Mouse (Mus musculus) heart, embryonic 16.5 days (tissue): ENCODE measurements at regions not wholly inside any gene's neighbourhood (a gene's known extent, or its start where the extent isn't known, plus 50 kb on each side); places are given as distances from the start of the nearest gene placed in this dataset.

ENCODE experiments used
- ATAC-seq: fragments of 200-750 bp; cut with Nextera tagmentation; replicated peaks from 2 replicates; pipeline ENCODE4 v1.8.0; 2017; ENCODE audit warnings: moderate number of reproducible peaks; ENCODE audit not compliant: insufficient read depth, low FRiP score; ENCODE audit errors: extremely low read depth
- H3K27ac ChIP-seq: fragments of 300-500 bp; sonication (generic); 2 replicates; pipeline ENCODE4 v1.5.1; 2014; ENCODE audit warnings: mild to moderate bottlenecking, low read length, control low read depth, moderate library complexity
- H3K27me3 ChIP-seq: fragments of 300-500 bp; sonication (generic); 2 replicates; pipeline ENCODE4 v1.6.1; 2014; ENCODE audit warnings: low read length, mixed read lengths; ENCODE audit not compliant: control insufficient read depth, insufficient read depth
- H3K36me3 ChIP-seq: fragments of 300-500 bp; sonication (generic); 2 replicates; pipeline ENCODE4 v1.6.1; 2014; ENCODE audit not compliant: control insufficient read depth, insufficient read depth
- H3K4me1 ChIP-seq: fragments of 300-500 bp; sonication (generic); 2 replicates; pipeline ENCODE4 v1.6.1; 2014; ENCODE audit warnings: low read length, mixed read lengths; ENCODE audit not compliant: control insufficient read depth, insufficient read depth
- H3K4me2 ChIP-seq: fragments of 300-500 bp; sonication (generic); 2 replicates; pipeline ENCODE4 v1.6.1; 2014; ENCODE audit warnings: low read depth, mild to moderate bottlenecking, control low read depth, low read length
- H3K4me3 ChIP-seq: fragments of 300-500 bp; sonication (generic); 2 replicates; pipeline ENCODE4 v1.5.1; 2014; ENCODE audit warnings: mild to moderate bottlenecking, control low read depth, low read length
- H3K9ac ChIP-seq: fragments of 300-500 bp; sonication (generic); 2 replicates; pipeline ENCODE4 v1.6.1; 2014; ENCODE audit warnings: low read length, control low read depth
- H3K9me3 ChIP-seq: fragments of 300-500 bp; sonication (generic); replicated peaks from 2 replicates; pipeline ENCODE4 v1.6.1; 2016; ENCODE audit warnings: low read length; ENCODE audit not compliant: control insufficient read depth
- WGBS: fragments of 180-500 bp; shearing (Covaris S2); extraction: QIAGEN DNeasy Blood & Tissue Kit; methylation state at CpG from one replicate; pipeline ENCODE4 v1.1.7; 2014; 5-methylcytosine and 5-hydroxymethylcytosine counted together

DNA sequence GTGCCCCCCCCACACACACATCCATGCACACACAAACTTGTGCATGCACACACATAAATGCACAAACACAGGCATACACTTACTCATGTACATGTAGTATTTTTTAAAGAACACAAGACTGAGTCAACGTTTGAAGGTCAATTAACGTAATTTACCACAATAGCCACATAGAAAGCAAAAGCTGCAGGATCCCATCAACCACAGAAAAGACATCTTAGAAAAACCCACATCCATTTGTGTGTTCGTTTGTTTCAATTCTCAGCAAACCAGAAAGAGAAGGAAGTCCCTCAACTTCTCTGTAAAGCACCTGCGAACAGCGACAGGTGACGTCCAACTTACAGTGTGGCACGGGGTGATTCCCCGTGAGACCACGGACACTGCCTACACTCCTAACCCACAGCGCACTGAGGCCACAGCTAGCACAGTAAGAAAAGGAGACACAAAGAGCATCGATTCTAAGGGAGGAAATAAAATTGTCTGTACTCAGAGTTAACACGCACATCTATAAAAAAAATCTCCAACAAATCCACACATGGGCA lies 53.8 kb downstream of the Dio3 start:
- no peak for ATAC-seq
- no peaks in the 10 kb centered on the region for H3K36me3 ChIP-seq
- no peak overlapping the region for H3K9ac ChIP-seq
- peaks cover 5% of the 10 kb centered on the region; the same call in 1 of the 2 replicates for H3K9me3 ChIP-seq
- H3K4me1 ChIP-seq, result no peaks in the 10 kb centered on the region
- no peak overlapping the region for H3K4me3 ChIP-seq
- 83% methylated on average over 12 of the region's 12 CpGs for WGBS
- H3K27ac ChIP-seq, result no peak overlapping the region
- H3K4me2 ChIP-seq, result no peak overlapping the region
- no peaks in the 10 kb centered on the region; the same call in 1 of the 2 replicates for H3K27me3 ChIP-seq

DNA sequence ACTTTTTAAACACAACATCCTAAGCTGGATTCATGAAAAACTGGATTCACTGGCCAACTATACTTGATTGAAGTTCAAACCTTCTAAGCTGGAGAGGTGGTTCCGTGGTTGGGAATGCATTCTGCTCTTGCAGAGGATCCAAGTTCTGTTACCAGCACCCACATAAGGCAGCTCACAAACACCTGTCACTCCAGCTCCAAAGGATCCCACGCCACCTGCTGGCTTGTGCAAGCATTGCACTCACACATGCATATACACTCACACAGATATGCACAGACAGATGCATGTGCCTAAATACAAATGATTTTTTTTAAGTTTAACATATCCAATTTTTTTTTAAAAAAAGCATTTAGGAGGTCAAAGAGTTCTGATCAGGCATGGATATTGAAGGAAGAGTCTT lies 55.7 kb downstream of the Dio3 start:
- H3K9ac ChIP-seq, result no peak overlapping the region
- H3K36me3 ChIP-seq, result no peaks in the 10 kb centered on the region
- no peak overlapping the region for H3K4me2 ChIP-seq
- no peaks in the 10 kb centered on the region; the same call in 1 of the 2 replicates for H3K27me3 ChIP-seq
- no peak for ATAC-seq
- 59% methylated on average over 2 of the region's 2 CpGs for WGBS
- H3K9me3 ChIP-seq, result peaks cover 5% of the 10 kb centered on the region; the same call in 1 of the 2 replicates
- H3K4me3 ChIP-seq, result no peak overlapping the region
- no peaks in the 10 kb centered on the region for H3K4me1 ChIP-seq
- no peak overlapping the region for H3K27ac ChIP-seq

DNA sequence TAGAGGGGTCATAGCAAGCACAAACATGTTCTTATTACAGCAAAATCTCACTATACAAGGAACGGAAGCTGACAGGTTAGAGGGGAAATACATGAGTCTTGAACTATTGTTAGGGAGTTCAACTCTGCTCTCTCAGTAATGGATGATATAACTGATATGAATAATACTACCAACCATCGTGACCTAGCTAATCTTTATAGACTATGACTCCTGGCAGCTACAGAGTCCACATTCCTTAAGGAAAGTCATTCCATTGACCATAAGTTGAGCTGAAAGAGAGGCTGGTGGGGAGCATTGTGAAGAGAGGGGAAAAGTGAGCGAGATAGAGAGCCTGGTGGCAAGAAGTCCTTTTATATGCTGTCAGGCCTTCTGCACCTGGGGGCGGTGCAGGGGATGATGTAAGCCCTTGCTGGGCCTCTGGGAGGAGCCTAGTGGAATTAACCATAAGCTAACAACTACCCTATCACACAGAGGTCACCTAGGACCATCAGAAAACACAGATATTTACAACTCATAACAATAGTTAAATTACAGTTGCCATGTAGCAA lies 65.5 kb downstream of the Dio3 start:
- ATAC-seq, result no peak
- 67% methylated on average over 4 of the region's 4 CpGs for WGBS

DNA sequence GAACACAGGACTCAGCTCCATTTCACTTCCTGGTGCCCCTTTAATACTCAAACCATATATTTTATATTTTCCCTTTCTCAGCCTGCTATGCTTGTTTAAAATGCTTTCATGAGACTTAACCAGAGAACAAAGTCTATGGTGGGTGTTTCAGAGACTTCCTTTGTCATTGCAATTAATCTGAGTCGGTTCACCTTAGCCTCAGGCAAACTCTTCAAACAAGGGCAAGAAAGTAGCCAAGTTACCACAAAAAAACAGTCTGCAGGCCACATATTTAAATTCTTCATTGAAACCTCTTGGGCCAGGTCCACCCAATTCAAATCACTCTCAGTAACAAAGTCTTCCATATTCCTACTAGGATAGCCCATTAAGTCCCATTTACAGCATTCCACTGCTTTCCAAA lies 70.8 kb downstream of the Dio3 start:
- H3K36me3 ChIP-seq, result no peaks in the 10 kb centered on the region
- H3K27me3 ChIP-seq, result no peaks in the 10 kb centered on the region; the same call in 1 of the 2 replicates
- no peak overlapping the region for H3K4me3 ChIP-seq
- H3K9ac ChIP-seq, result no peak overlapping the region
- H3K27ac ChIP-seq, result no peak overlapping the region
- 73% methylated on average over 1 of the region's 1 CpGs for WGBS
- no peaks in the 10 kb centered on the region for H3K4me1 ChIP-seq
- ATAC-seq, result no peak
- H3K4me2 ChIP-seq, result no peak overlapping the region
- H3K9me3 ChIP-seq, result no peaks in the 10 kb centered on the region

More for the DNA sequence above, 65.5 kb downstream of the Dio3 start:
- Histone ChIP-seq H3K9ac (no peak overlapping the region), H3K4me1 (no peaks in the 10 kb centered on the region), H3K27me3 (no peaks in the 10 kb centered on the region), H3K27ac (no peak overlapping the region), H3K4me2 (no peak overlapping the region), H3K9me3 (no peaks in the 10 kb centered on the region), H3K36me3 (no peaks in the 10 kb centered on the region), H3K4me3 (no peak overlapping the region)

DNA sequence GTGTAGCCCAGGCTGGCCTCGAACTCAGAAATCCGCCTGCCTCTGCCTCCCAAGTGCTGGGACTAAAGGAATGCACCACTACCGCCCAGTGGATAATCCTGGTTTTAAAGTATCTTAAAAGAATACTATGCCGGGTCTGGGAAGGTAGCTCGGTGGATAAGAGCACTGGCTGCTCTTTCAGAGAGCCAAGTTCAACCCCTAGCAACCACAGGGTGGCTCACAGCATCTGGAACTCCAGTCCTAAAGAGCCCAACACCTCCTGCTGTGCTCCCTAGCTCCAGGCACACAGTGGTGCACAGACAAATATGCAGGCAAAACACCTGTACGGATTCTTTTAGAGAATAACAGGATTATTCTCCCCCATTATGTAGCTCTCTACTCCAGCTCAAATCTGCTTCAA lies 77.0 kb downstream of the Dio3 start:
- no peak overlapping the region for H3K27ac ChIP-seq
- WGBS, result 68% methylated on average over 6 of the region's 6 CpGs
- H3K27me3 ChIP-seq, result no peaks in the 10 kb centered on the region; the same call in 1 of the 2 replicates
- no peak for ATAC-seq
- no peak overlapping the region for H3K4me3 ChIP-seq
- no peak overlapping the region for H3K4me2 ChIP-seq
- H3K4me1 ChIP-seq, result no peaks in the 10 kb centered on the region
- H3K9me3 ChIP-seq, result no peaks in the 10 kb centered on the region
- H3K36me3 ChIP-seq, result no peaks in the 10 kb centered on the region
- H3K9ac ChIP-seq, result no peak overlapping the region

DNA sequence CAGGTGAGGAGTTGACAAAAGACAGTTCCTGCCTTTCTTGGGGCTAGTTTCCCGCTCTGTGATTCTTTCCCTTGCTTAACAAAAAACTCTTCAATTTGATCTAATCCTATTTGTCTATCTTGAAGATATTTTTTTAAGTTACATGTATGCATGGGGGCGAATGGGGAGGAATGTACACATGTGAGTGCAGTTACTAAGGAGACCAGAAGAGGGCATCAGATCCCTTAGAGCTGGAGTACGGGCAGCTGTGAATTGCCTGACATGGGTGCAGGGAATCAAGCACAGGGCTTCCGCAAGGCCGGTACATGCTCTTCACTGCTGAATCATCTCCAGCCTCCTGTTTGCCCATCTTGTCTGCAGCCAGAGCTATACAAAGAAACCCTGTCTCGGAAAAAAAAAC lies 79.8 kb upstream of the Ppp2r5c start:
- H3K4me1 ChIP-seq, result no peaks in the 10 kb centered on the region
- no peaks in the 10 kb centered on the region for H3K27me3 ChIP-seq
- no peaks in the 10 kb centered on the region for H3K9me3 ChIP-seq
- no peak overlapping the region for H3K4me3 ChIP-seq
- no peaks in the 10 kb centered on the region for H3K36me3 ChIP-seq
- H3K4me2 ChIP-seq, result no peak overlapping the region
- no peak overlapping the region for H3K27ac ChIP-seq
- 89% methylated on average over 6 of the region's 6 CpGs for WGBS
- ATAC-seq, result no peak
- H3K9ac ChIP-seq, result no peak overlapping the region

DNA sequence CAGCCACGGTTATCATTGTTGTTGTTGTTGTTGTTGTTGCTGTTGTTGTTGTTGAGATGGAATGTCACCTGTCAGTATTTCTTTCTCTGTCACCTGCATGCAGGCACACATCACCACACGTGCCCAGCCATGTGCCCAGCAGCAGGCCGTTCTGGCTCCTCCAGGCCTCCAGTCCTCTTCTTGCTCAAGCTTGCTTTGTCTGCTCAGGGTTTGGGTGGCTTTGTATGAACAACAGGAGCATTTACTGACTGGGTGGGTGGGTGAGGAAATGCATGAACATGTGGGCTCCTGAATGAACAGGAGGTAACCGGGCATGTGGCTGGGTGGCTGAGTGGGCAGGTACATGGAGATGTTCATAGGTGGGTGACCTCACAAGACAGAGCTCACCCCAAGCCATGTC lies 79.1 kb upstream of the Ppp2r5c start:
- H3K9ac ChIP-seq, result no peak overlapping the region
- no peaks in the 10 kb centered on the region for H3K9me3 ChIP-seq
- no peaks in the 10 kb centered on the region for H3K36me3 ChIP-seq
- WGBS, result 85% methylated on average over 4 of the region's 4 CpGs
- no peak overlapping the region for H3K27ac ChIP-seq
- no peak for ATAC-seq
- H3K27me3 ChIP-seq, result 0 out of 2 replicates have a peak, but pooled peaks cover 4% of the 10 kb centered on the region
- H3K4me1 ChIP-seq, result no peaks in the 10 kb centered on the region
- no peak overlapping the region for H3K4me3 ChIP-seq
- no peak overlapping the region for H3K4me2 ChIP-seq

DNA sequence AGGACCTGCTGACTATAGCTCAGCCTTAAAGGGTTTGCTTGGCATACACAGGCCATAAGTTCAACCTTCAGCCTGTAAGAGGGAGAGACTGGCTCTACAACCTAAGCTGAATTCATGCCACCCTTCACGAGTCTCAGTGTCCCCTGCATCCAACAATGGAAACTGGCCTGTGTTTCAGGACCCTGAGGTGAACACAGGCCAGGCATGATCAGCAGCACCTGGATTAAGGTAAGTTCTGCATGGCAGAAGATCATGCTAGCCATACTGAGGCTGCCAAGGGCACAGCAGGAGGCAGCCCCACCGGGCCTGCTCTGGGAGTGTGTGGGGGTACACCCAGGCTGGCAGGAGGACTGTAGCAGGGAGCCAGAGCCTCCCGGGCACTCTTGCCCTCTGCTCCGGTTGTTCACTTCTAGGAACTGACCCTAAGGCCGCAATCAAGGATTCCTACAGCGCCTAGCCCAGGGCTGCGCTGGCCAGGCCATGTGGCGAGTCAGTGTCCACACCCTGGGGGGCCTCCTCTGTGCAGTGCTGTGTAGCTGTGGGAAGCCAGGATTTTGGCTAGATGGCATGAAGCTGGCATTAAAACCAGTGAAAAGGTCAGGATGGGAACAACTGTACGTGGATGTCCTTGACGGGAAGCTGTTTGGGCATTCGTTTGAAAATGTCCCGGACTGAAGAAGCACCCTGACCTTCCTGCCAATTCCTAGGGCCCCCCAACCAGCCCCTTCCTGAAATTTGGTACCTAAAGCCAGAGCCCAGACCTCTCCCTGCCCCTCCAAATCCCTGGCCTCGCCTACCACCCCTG lies 74.8 kb upstream of the Ppp2r5c start:
- Histone ChIP-seq H3K4me2 (no peak overlapping the region), H3K9me3 (no peaks in the 10 kb centered on the region), H3K27ac (no peak overlapping the region), H3K36me3 (no peaks in the 10 kb centered on the region), H3K9ac (no peak overlapping the region), H3K4me1 (0 out of 2 replicates have a peak, but pooled peaks cover 2% of the 10 kb centered on the region), H3K4me3 (no peak overlapping the region), H3K27me3 (peaks cover 28% of the 10 kb centered on the region)
- no peak for ATAC-seq
- 82% methylated on average over 13 of the region's 13 CpGs for WGBS

DNA sequence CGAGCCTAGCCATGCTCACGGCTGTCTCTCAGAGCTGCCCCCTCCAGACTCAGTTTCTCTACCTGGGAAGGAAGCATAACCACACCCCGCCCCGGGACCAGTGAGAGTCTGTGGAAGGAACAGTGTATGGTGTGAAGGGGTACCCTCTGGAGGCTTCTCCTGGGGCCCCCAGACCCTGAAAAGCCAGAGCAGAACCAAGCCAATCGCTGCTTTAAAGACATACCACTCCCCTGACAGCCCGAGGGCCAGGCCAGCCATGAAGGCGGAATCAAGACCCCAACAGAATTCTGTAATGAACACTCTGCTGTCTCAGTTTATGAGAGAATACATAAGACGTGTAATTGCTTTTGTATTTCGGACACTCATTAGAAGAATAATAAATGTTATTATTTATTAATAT lies 73.9 kb upstream of the Ppp2r5c start:
- no peak for ATAC-seq
- H3K4me3 ChIP-seq, result no peak overlapping the region
- H3K9me3 ChIP-seq, result no peaks in the 10 kb centered on the region
- no peak overlapping the region for H3K4me2 ChIP-seq
- H3K9ac ChIP-seq, result no peak overlapping the region
- H3K36me3 ChIP-seq, result no peaks in the 10 kb centered on the region
- peaks cover 28% of the 10 kb centered on the region for H3K27me3 ChIP-seq
- no peak overlapping the region for H3K27ac ChIP-seq
- WGBS, result 60% methylated on average over 9 of the region's 9 CpGs
- 0 out of 2 replicates have a peak, but pooled peaks cover 2% of the 10 kb centered on the region for H3K4me1 ChIP-seq
